ENCODE assay signal across 8 mouse cellular contexts in genomic region chr3:145989576-145990081, GRCm38 (mm10). TPM values are rescaled to one million over a fixed set of nuclear protein-coding genes. Genes with fewer than 3 reads are reported as not detected.
DNase-seq lines count a peak whose midpoint lies in the region; ATAC-seq lines count a peak whose summit lies in the region.

No protein-coding gene starts in this region.

- ATAC-seq in heart, embryonic 14.5 days (ENCODE audit: insufficient number of reproducible peaks, insufficient read depth, low FRiP score, low read depth), result no peak
- no peak for ATAC-seq in midbrain, embryonic 13.5 days
- ATAC-seq in megakaryocyte-erythroid progenitor cell, adult 5-6 weeks (replicated peaks; ENCODE audit: low FRiP score, low TSS enrichment, poor library complexity, severe bottlenecking), result no peak
- ATAC-seq in activated CD4-positive, CD25-positive, alpha-beta regulatory T cell, adult 4 months, result no peak

- peak overlapping the region; percentile 99 to 100 for H3K27ac ChIP-seq in heart, embryonic 14.5 days (replicated peaks in 1 of 2; ENCODE audit: control insufficient read depth in 1 of 2, insufficient read depth in 1 of 2, low read depth in 2 of 2, low read length in 2 of 2)
- no peak overlapping the region for H3K27ac ChIP-seq in hindbrain, embryonic 10.5 days
- no peak overlapping the region for H3K27ac ChIP-seq in midbrain, embryonic 13.5 days

- H3K9me3 ChIP-seq in heart, embryonic 14.5 days (ENCODE audit: control insufficient read depth, low read length), result no peaks in the 10 kb centered on the region
- H3K9me3 ChIP-seq in hindbrain, embryonic 10.5 days, result no peaks in the 10 kb centered on the region
- H3K9me3 ChIP-seq in midbrain, embryonic 13.5 days, result no peaks in the 10 kb centered on the region

- peak overlapping the region; percentile 92 for H3K9ac ChIP-seq in heart, embryonic 14.5 days (ENCODE audit: low read length)
- no peak overlapping the region for H3K9ac ChIP-seq in midbrain, embryonic 13.5 days (replicated peaks)

- DNase-seq in heart, postnatal 4 days, result no peak
- DNase-seq in MEL-GATA-1-ER (ENCODE audit: extremely low read depth, low read depth), result peak; percentile 69
- DNase-seq in hindbrain, embryonic 10.5 days (ENCODE audit: low spot score), result no peak
- no peak for DNase-seq in cerebellum, adult 8-10 months

- H3K36me3 ChIP-seq in heart, embryonic 14.5 days (ENCODE audit: control insufficient read depth, insufficient read depth, low read length), result peaks cover 7% of the 10 kb centered on the region; the same call in 1 of the 2 replicates
- H3K36me3 ChIP-seq in hindbrain, embryonic 10.5 days, result peaks cover 4% of the 10 kb centered on the region
- no peaks in the 10 kb centered on the region for H3K36me3 ChIP-seq in midbrain, embryonic 13.5 days

- H3K4me2 ChIP-seq in heart, embryonic 14.5 days (ENCODE audit: low read length), result peak overlapping the region; percentile 81
- H3K4me2 ChIP-seq in midbrain, embryonic 13.5 days (replicated peaks), result peak overlapping the region; percentile 85

- peaks cover 17 to 31% of the 10 kb centered on the region in 2 experiments for H3K4me1 ChIP-seq in heart, embryonic 14.5 days (ENCODE audit: control insufficient read depth in 2 of 2, insufficient read depth in 2 of 2, low read length in 2 of 2)
- H3K4me1 ChIP-seq in hindbrain, embryonic 10.5 days (replicated peaks), result peaks cover 31% of the 10 kb centered on the region
- peaks cover 19% of the 10 kb centered on the region for H3K4me1 ChIP-seq in midbrain, embryonic 13.5 days (replicated peaks)

- H3K4me3 ChIP-seq in heart, embryonic 14.5 days (ENCODE audit: control insufficient read depth in 1 of 2, insufficient read depth in 1 of 2, low read depth in 1 of 2, low read length in 2 of 2), result peak overlapping the region; percentile 57 to 70
- H3K4me3 ChIP-seq in hindbrain, embryonic 10.5 days, result peak overlapping the region; percentile 74
- peak overlapping the region; percentile 65 for H3K4me3 ChIP-seq in midbrain, embryonic 13.5 days (replicated peaks)

- 5% methylated on average over 11 of the region's 11 CpGs for WGBS in heart, embryonic 14.5 days
- 8% methylated on average over 11 of the region's 11 CpGs for WGBS in hindbrain, embryonic 10.5 days
- 3% methylated on average over 11 of the region's 11 CpGs for WGBS in midbrain, embryonic 13.5 days

- H3K27me3 ChIP-seq in heart, embryonic 14.5 days (ENCODE audit: control insufficient read depth, insufficient read depth, low read length), result no peaks in the 10 kb centered on the region
- peaks cover 42% of the 10 kb centered on the region for H3K27me3 ChIP-seq in hindbrain, embryonic 10.5 days (ENCODE audit: insufficient read depth, poor library complexity, severe bottlenecking)
- peaks cover 41% of the 10 kb centered on the region for H3K27me3 ChIP-seq in midbrain, embryonic 13.5 days

RNA-seq across cellular contexts. Expression of gene Syde2, which starts 2.0 kb away (rescaled TPM):
- 12.7 and 12.8 TPM in 2 replicates for polyA plus RNA-seq in heart, embryonic 14.5 days (2014; fragmentation: Nextera tagmentation; extraction: Ambion mirVana)
- 10 to 100 TPM; 33.2 to 35.2 TPM for total RNA-seq in heart, postnatal 4 days (2021)
- 0.92 and 1.3 TPM in 2 replicates for polyA plus RNA-seq in hindbrain, embryonic 10.5 days (2016; fragmentation: Nextera tagmentation; extraction: Ambion mirVana)
- 0.39 and 0.52 TPM in 2 replicates for polyA plus RNA-seq in midbrain, embryonic 13.5 days (2015; fragmentation: Nextera tagmentation; extraction: Ambion mirVana)
- 6.9 and 13.4 TPM in 2 replicates for total RNA-seq in megakaryocyte-erythroid progenitor cell, adult 5-6 weeks (2014; fragmentation: Nextera tagmentation)
- total RNA-seq in megakaryocyte-erythroid progenitor cell, adult 5-6 weeks (2017), result 12.9 and 15.0 TPM in 2 replicates
- not detected for polyA plus RNA-seq in activated CD4-positive, CD25-positive, alpha-beta regulatory T cell, adult 4 months (2017; shearing (Covaris generic))

RNA-seq across cellular contexts. Expression of gene 2410004B18Rik, which starts 51.8 kb away (rescaled TPM):
- polyA plus RNA-seq in heart, embryonic 14.5 days (2014; fragmentation: Nextera tagmentation; extraction: Ambion mirVana), result 36.9 and 43.1 TPM in 2 replicates
- total RNA-seq in heart, postnatal 4 days (2021), result 10 to 100 TPM; 24.8 to 25.5 TPM
- polyA plus RNA-seq in hindbrain, embryonic 10.5 days (2016; fragmentation: Nextera tagmentation; extraction: Ambion mirVana), result 54.7 and 56.4 TPM in 2 replicates
- 70.0 and 73.0 TPM in 2 replicates for polyA plus RNA-seq in midbrain, embryonic 13.5 days (2015; fragmentation: Nextera tagmentation; extraction: Ambion mirVana)
- total RNA-seq in megakaryocyte-erythroid progenitor cell, adult 5-6 weeks (2014; fragmentation: Nextera tagmentation), result 17.4 and 20.3 TPM in 2 replicates
- total RNA-seq in megakaryocyte-erythroid progenitor cell, adult 5-6 weeks (2017), result 19.4 and 27.4 TPM in 2 replicates
- polyA plus RNA-seq in activated CD4-positive, CD25-positive, alpha-beta regulatory T cell, adult 4 months (2017; shearing (Covaris generic)), result 10 to 100 TPM; 14.2 to 21.6 TPM

Comparison
In these comparisons a context has a peak if more than half of its experiments do, and no peak if none do; other contexts are left out.
1. H3K27ac ChIP-seq: peak in heart, embryonic 14.5 days (2 of 2); none in hindbrain, embryonic 10.5 days (single experiment) and midbrain, embryonic 13.5 days (single experiment).
2. Peak in every context shown above with its lines, with median percentiles within 50 percentile points of each other: H3K4me3 ChIP-seq.